Mouse (Mus musculus): Measurements from ENCODE around the gene Mettl14. TPM values are rescaled to one million over a fixed set of nuclear protein-coding genes. Genes with fewer than 3 reads are reported as not detected.

Gene Mettl14
- polyA plus RNA-seq, 2 experiments, result 15.8 to 16.7 TPM

DNA sequence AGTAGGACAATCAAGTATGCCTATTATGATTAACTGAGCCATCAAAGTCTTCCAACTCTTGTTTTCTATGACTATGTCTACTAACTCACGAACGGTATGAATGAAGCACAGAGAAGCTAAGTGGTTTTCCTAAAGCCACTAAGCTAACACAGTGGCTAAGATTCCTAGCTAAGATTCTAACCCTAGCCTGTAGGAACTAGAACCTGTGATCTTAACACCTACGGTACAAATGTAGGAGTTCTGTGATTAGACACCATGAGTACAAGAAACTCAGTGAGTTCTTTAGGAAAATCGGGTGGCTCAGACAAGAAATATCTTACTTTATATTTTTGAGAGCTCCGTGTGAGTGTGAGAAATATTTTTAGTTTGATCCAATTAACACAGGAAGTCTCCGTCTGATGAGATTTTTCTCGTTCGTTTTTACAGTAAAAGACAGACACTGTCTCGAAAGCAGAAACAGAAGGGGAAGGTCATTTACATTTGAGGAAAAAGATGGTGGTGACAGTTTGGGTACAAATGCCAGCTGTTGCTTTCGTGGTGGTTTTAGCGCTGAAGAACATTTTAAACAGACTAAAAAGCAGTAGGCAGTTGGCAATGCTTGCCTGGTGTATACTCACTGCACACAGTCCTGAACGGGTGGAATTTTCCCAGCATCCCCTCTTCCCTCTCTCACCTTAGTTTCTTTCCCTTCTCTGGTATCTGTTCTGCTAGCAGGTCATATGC lies 37.7 kb downstream of the Mettl14 start:
- H3K4me1 ChIP-seq (ENCODE audit: control insufficient read depth, insufficient read depth, low read length), result no peaks in the 10 kb centered on the region
- no peak overlapping the region for H3K4me2 ChIP-seq (replicated peaks; ENCODE audit: low read depth, low read length, severe bottlenecking)
- H3K9ac ChIP-seq (ENCODE audit: low read depth, low read length, severe bottlenecking), result no peak overlapping the region
- ATAC-seq (ENCODE audit: low FRiP score, low read depth), result no peak
- H3K4me3 ChIP-seq (replicated peaks; ENCODE audit: low read length), result no peak overlapping the region
- WGBS, result 85% methylated on average over 12 of the region's 12 CpGs
- no peak for DNase-seq (ENCODE audit: low spot score)
- no peak for TF ChIP-seq POLR2A (IDR thresholded peaks at IDR 0.05; ENCODE audit: borderline replicate concordance, extremely low read depth, insufficient read depth, insufficient read length)
- H3K27me3 ChIP-seq (ENCODE audit: control insufficient read depth, insufficient read depth, low read length), result no peaks in the 10 kb centered on the region
- H3K9me3 ChIP-seq (ENCODE audit: control insufficient read depth, low read length), result no peaks in the 10 kb centered on the region
- no peak overlapping the region for H3K27ac ChIP-seq (replicated peaks; ENCODE audit: low read depth, low read length)
- peaks cover 59% of the 10 kb centered on the region for H3K36me3 ChIP-seq (ENCODE audit: control insufficient read depth, insufficient read depth, low read length)

GRCm38 (mm10) chr3:123343690-123344089 lies 42.2 kb downstream of the Mettl14 start:
- H3K9ac ChIP-seq (ENCODE audit: low read depth, low read length, severe bottlenecking), result no peak overlapping the region
- H3K27me3 ChIP-seq (ENCODE audit: control insufficient read depth, insufficient read depth, low read length), result no peaks in the 10 kb centered on the region
- H3K36me3 ChIP-seq (ENCODE audit: control insufficient read depth, insufficient read depth, low read length), result peaks cover 50% of the 10 kb centered on the region
- 15% methylated on average over 6 of the region's 6 CpGs for WGBS
- TF ChIP-seq POLR2A (IDR thresholded peaks at IDR 0.05; ENCODE audit: borderline replicate concordance, extremely low read depth, insufficient read depth, insufficient read length), result no peak
- ATAC-seq (ENCODE audit: low FRiP score, low read depth), result no peak
- H3K27ac ChIP-seq (replicated peaks; ENCODE audit: low read depth, low read length), result no peak overlapping the region
- DNase-seq (ENCODE audit: low spot score), result no peak
- no peak overlapping the region for H3K4me2 ChIP-seq (replicated peaks; ENCODE audit: low read depth, low read length, severe bottlenecking)
- no peaks in the 10 kb centered on the region for H3K4me1 ChIP-seq (ENCODE audit: control insufficient read depth, insufficient read depth, low read length)
- no peaks in the 10 kb centered on the region for H3K9me3 ChIP-seq (ENCODE audit: control insufficient read depth, low read length)
- H3K4me3 ChIP-seq (replicated peaks; ENCODE audit: low read length), result no peak overlapping the region

GRCm38 (mm10) chr3:123341049-123341448 lies 44.9 kb downstream of the Mettl14 start:
- Histone ChIP-seq H3K36me3 (ENCODE audit: control insufficient read depth, insufficient read depth, low read length) (peaks cover 55% of the 10 kb centered on the region), H3K4me3 (replicated peaks; ENCODE audit: low read length) (no peak overlapping the region), H3K27ac (replicated peaks; ENCODE audit: low read depth, low read length) (no peak overlapping the region), H3K9ac (ENCODE audit: low read depth, low read length, severe bottlenecking) (no peak overlapping the region), H3K4me2 (replicated peaks; ENCODE audit: low read depth, low read length, severe bottlenecking) (no peak overlapping the region), H3K27me3 (ENCODE audit: control insufficient read depth, insufficient read depth, low read length) (no peaks in the 10 kb centered on the region), H3K4me1 (ENCODE audit: control insufficient read depth, insufficient read depth, low read length) (no peaks in the 10 kb centered on the region), H3K9me3 (ENCODE audit: control insufficient read depth, low read length) (no peaks in the 10 kb centered on the region)
- no peak for TF ChIP-seq POLR2A (IDR thresholded peaks at IDR 0.05; ENCODE audit: borderline replicate concordance, extremely low read depth, insufficient read depth, insufficient read length)
- WGBS, result 72% methylated on average over 2 of the region's 2 CpGs
- DNase-seq (ENCODE audit: low spot score) (no peak), ATAC-seq (ENCODE audit: low FRiP score, low read depth) (no peak)

DNA sequence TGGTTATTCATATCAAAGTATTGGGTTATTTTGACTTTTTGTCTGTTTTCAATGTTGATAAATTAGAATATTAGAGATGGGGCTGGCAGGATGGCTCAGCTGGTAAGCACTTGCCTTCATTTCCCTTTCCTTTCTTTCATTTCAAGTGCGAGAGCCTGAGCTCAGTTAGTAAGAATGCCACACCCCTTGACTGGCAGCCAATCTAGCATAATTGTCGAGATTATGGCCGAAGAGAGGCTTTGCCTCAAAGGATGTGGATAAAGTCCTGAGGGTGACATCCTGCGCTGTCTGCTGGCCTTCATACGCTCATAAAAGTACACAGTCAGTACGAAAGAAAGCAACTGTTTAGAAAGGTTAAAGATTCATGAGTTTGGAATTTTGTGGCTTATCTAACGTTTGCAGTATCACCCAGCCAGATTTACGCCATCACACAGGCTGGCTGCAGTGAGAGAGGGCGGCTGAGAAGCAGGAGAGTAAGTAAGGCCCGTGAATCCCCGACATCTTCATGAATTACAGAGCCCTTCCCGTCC lies 47.2 kb downstream of the Mettl14 start:
- DNase-seq (ENCODE audit: low spot score), result no peak
- WGBS, result 65% methylated on average over 12 of the region's 12 CpGs
- H3K27me3 ChIP-seq (ENCODE audit: control insufficient read depth, insufficient read depth, low read length), result no peaks in the 10 kb centered on the region
- no peak overlapping the region for H3K4me2 ChIP-seq (replicated peaks; ENCODE audit: low read depth, low read length, severe bottlenecking)
- H3K9me3 ChIP-seq (ENCODE audit: control insufficient read depth, low read length), result no peaks in the 10 kb centered on the region
- H3K36me3 ChIP-seq (ENCODE audit: control insufficient read depth, insufficient read depth, low read length), result peaks cover 35% of the 10 kb centered on the region; the same call in 1 of the 2 replicates
- H3K4me1 ChIP-seq (ENCODE audit: control insufficient read depth, insufficient read depth, low read length), result peaks cover 12% of the 10 kb centered on the region; the same call in 1 of the 2 replicates
- H3K4me3 ChIP-seq (replicated peaks; ENCODE audit: low read length), result no peak overlapping the region
- H3K9ac ChIP-seq (ENCODE audit: low read depth, low read length, severe bottlenecking), result no peak overlapping the region
- no peak for TF ChIP-seq POLR2A (IDR thresholded peaks at IDR 0.05; ENCODE audit: borderline replicate concordance, extremely low read depth, insufficient read depth, insufficient read length)
- H3K27ac ChIP-seq (replicated peaks; ENCODE audit: low read depth, low read length), result no peak overlapping the region
- no peak for ATAC-seq (ENCODE audit: low FRiP score, low read depth)

DNA sequence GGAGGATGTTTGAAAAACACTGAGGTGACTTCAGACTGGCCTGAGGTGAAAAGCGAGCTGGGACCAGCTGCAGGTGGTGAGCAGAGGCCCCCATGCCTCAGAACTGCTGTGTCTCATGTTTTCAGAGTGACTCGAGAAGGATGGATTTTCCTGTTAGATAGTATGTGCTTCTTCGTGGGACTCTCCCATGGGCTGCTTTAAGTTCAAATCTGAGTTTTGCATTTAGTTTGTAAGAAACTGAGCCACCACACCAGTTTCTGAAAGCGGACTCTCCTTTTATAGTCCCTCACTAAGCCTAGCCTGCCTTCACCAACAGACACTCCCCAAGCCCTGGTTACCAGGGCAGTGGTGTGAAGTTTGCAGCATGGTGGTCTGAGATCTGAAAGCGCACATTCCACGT lies 48.1 kb downstream of the Mettl14 start:
- Histone ChIP-seq H3K9me3 (ENCODE audit: control insufficient read depth, low read length) (no peaks in the 10 kb centered on the region), H3K27me3 (ENCODE audit: control insufficient read depth, insufficient read depth, low read length) (no peaks in the 10 kb centered on the region), H3K9ac (ENCODE audit: low read depth, low read length, severe bottlenecking) (no peak overlapping the region), H3K4me1 (ENCODE audit: control insufficient read depth, insufficient read depth, low read length) (peaks cover 12% of the 10 kb centered on the region), H3K4me3 (replicated peaks; ENCODE audit: low read length) (no peak overlapping the region), H3K36me3 (ENCODE audit: control insufficient read depth, insufficient read depth, low read length) (peaks cover 32% of the 10 kb centered on the region; the same call in 1 of the 2 replicates), H3K4me2 (replicated peaks; ENCODE audit: low read depth, low read length, severe bottlenecking) (no peak overlapping the region), H3K27ac (replicated peaks; ENCODE audit: low read depth, low read length) (no peak overlapping the region)
- DNase-seq (ENCODE audit: low spot score), result no peak
- no peak for TF ChIP-seq POLR2A (IDR thresholded peaks at IDR 0.05; ENCODE audit: borderline replicate concordance, extremely low read depth, insufficient read depth, insufficient read length)
- ATAC-seq (ENCODE audit: low FRiP score, low read depth), result no peak
- WGBS, result 65% methylated on average over 6 of the region's 6 CpGs

All from limb, embryonic 14.5 days (tissue).